ENCODE assay signal across 11 mouse cellular contexts in genomic region chr10:24210075-24210474, GRCm38 (mm10). TPM values are rescaled to one million over a fixed set of nuclear protein-coding genes. Genes with fewer than 3 reads are reported as not detected.
"Had no signal": no experiment of that assay in that cellular context is flagged by ENCODE, and none has a peak within 500 bp of the region (broad histone marks: within the 10 kb centered on the region; RNA-seq: fewer than 3 reads in every experiment).

No protein-coding gene starts in this region.

- H3K4me1 ChIP-seq: liver, embryonic 15.5 days; midbrain, embryonic 13.5 days had no signal

- H3K4me2 ChIP-seq: liver, embryonic 11.5 days; liver, embryonic 15.5 days; midbrain, embryonic 13.5 days had no signal

- DNase-seq: lung, adult 2 months; lung, postnatal 36 days; right cerebral cortex, postnatal 25 days; thymus, postnatal 36 days had no signal

- H3K27me3 ChIP-seq: liver, embryonic 15.5 days; midbrain, embryonic 13.5 days had no signal

- H3K27ac ChIP-seq: left cerebral cortex, adult 2 months; limb, embryonic 10.5 days; liver, embryonic 15.5 days; midbrain, embryonic 13.5 days had no signal

- H3K9me3 ChIP-seq: limb, embryonic 10.5 days; liver, embryonic 15.5 days; midbrain, embryonic 13.5 days had no signal

- H3K9ac ChIP-seq: liver, embryonic 15.5 days; midbrain, embryonic 13.5 days had no signal

- H3K4me3 ChIP-seq: left cerebral cortex, adult 2 months; limb, embryonic 10.5 days; liver, embryonic 15.5 days; midbrain, embryonic 13.5 days had no signal

- H3K36me3 ChIP-seq: limb, embryonic 10.5 days; liver, embryonic 15.5 days; midbrain, embryonic 13.5 days had no signal

- ATAC-seq: lung, postnatal 0 days; midbrain, embryonic 13.5 days had no signal

RNA-seq across cellular contexts. Expression of gene Moxd1, which starts 13.2 kb away (rescaled TPM):
- total RNA-seq: megakaryocyte progenitor cell, adult 5-6 weeks had no signal
